ENCODE assay signal across 19 mouse cellular contexts in genomic region chr13:92884930-92885329, GRCm38 (mm10). TPM values are rescaled to one million over a fixed set of nuclear protein-coding genes. Genes with fewer than 3 reads are reported as not detected.
DNase-seq lines count a peak whose midpoint lies in the region; TF ChIP-seq lines count a peak whose summit lies in the region.
"Had no signal": no experiment of that assay in that cellular context is flagged by ENCODE, and none has a peak within 500 bp of the region (broad histone marks: within the 10 kb centered on the region; RNA-seq: fewer than 3 reads in every experiment).

No protein-coding gene starts in this region.

- no peak overlapping the region for H3K4me3 ChIP-seq in gastrocnemius, adult 2 months
- H3K4me3 ChIP-seq: embryonic facial prominence, embryonic 15.5 days; erythroblast, embryonic 14.5 days; forebrain, embryonic 12.5 days; heart, embryonic 10.5 days; hindbrain, embryonic 12.5 days had no signal

- no peak for TF ChIP-seq CTCF in gastrocnemius, adult 2 months (IDR thresholded peaks at IDR 0.05)

- H3K27ac ChIP-seq in gastrocnemius, adult 2 months: peak overlapping the region; percentile 95
- H3K27ac ChIP-seq: embryonic facial prominence, embryonic 15.5 days; forebrain, embryonic 12.5 days; heart, embryonic 10.5 days; hindbrain, embryonic 12.5 days had no signal

- no peak for DNase-seq in gastrocnemius, adult 2 months
- DNase-seq in gastrocnemius, adult 8-10 months (ENCODE audit: low spot score in 2 of 2): no peak
- peak; percentile 11 for DNase-seq in ZHBTc4 (ENCODE audit: low read depth, low spot score)
- DNase-seq in large intestine, adult 2 months (ENCODE audit: low read depth, low spot score): peak; percentile 19
- no peak for DNase-seq in liver
- DNase-seq in cerebellum, adult 11-12 months: no peak
- DNase-seq: adrenal gland, postnatal 14 days; cerebellum, adult 2 months; cerebellum, postnatal 10 days; embryo, embryonic 11 days; gastrocnemius, postnatal 36 days; heart, adult 18-20 months; heart, postnatal 10 days; heart, postnatal 4 days had no signal

- intact Hi-C loops in gastrocnemius, adult 2 months (cut with DNase I): loop anchor here (2.0 to 10.0 kb wide), 5 partner anchors 30 to 252 kb away; no protein-coding TSS in a partner anchor

- 76% methylated on average over 1 of the region's 1 CpGs for WGBS in large intestine, adult 2 months

RNA-seq across cellular contexts. Expression of gene Mtx3, which starts 40.4 kb away (rescaled TPM):
- total RNA-seq in gastrocnemius, adult 2 months (2021): 1 to 10 TPM; 4.3 to 4.7 TPM
- total RNA-seq in gastrocnemius, adult 8-10 months (2022): 1 to 10 TPM; 2.4 to 3.6 (median 3.3) TPM
- polyA plus RNA-seq in large intestine, adult 2 months (2012; rRNA removed): 2.5 and 5.3 TPM in 2 replicates

Comparison
In these comparisons a context has a peak if more than half of its experiments do, and no peak if none do; other contexts are left out.
1. DNase-seq: peak in ZHBTc4 (single experiment) and large intestine, adult 2 months (single experiment); none in gastrocnemius, adult 2 months (single experiment), gastrocnemius, adult 8-10 months (0 of 2), liver (single experiment) and cerebellum, adult 11-12 months (single experiment).